Mouse (Mus musculus) liver, adult 2 months (tissue): ENCODE data around the gene Kmt2a. TPM values are rescaled to one million over a fixed set of nuclear protein-coding genes. Genes with fewer than 3 reads are reported as not detected.

Source experiments
- DNase-seq: peaks from one replicate; pipeline ENCODE4 v3.0.0-alpha.2; 2011; ENCODE audit warnings: low read depth, low spot score; ENCODE audit errors: extremely low read depth
- H3K27ac ChIP-seq: fragments of 200-500 bp; replicated peaks from 2 replicates; pipeline ENCODE4 v1.5.1; 2012; ENCODE audit warnings: low read depth, mild to moderate bottlenecking, control low read depth, inconsistent platforms, low read length; ENCODE audit not compliant: insufficient read depth
- H3K27me3 ChIP-seq: fragments of 200-500 bp; 2 replicates; pipeline ENCODE4 v1.6.1; 2012; ENCODE audit warnings: mild to moderate bottlenecking, moderate library complexity, low read length, inconsistent platforms; ENCODE audit not compliant: control insufficient read depth, insufficient read depth
- H3K36me3 ChIP-seq: fragments of 200-500 bp; 2 replicates; pipeline ENCODE4 v1.6.1; 2012; ENCODE audit warnings: low read length, inconsistent platforms; ENCODE audit not compliant: control insufficient read depth, insufficient read depth
- H3K4me1 ChIP-seq: fragments of 200-500 bp; 2 replicates; pipeline ENCODE4 v1.6.1; 2011; ENCODE audit warnings: low read length; ENCODE audit not compliant: control insufficient read depth, insufficient read depth
- H3K4me3 ChIP-seq: fragments of 200-500 bp; 2 replicates; pipeline ENCODE4 v1.5.1; 2011; ENCODE audit warnings: low read depth, mild to moderate bottlenecking, control low read depth, low read length, moderate library complexity; ENCODE audit not compliant: insufficient read depth
- H3K79me2 ChIP-seq: fragments of 200-500 bp; 2 replicates; pipeline ENCODE4 v1.6.1; 2012; ENCODE audit warnings: inconsistent platforms, mild to moderate bottlenecking, low read length, moderate library complexity; ENCODE audit not compliant: control insufficient read depth, insufficient read depth
- H3K9ac ChIP-seq: fragments of 200-500 bp; 2 replicates; pipeline ENCODE4 v1.6.1; 2012; ENCODE audit warnings: low read depth, mild to moderate bottlenecking, control low read depth, inconsistent platforms, low read length
- CTCF ChIP-seq: fragments of 200-500 bp; IDR thresholded peaks from 2 replicates; pipeline ENCODE4 v1.5.1; 2011; ENCODE audit warnings: low read depth, low read length, control low read depth
- POLR2A ChIP-seq: fragments of 200-500 bp; IDR thresholded peaks from 2 replicates; pipeline ENCODE4 v1.6.1; 2011; ENCODE audit warnings: low read length, control low read depth; ENCODE audit not compliant: insufficient read depth; ENCODE audit errors: extremely low read depth
- WGBS: fragments of 180-500 bp; shearing (Covaris S2); methylation state at CpG from one replicate; pipeline ENCODE4 v1.1.7; 2018; 5-methylcytosine and 5-hydroxymethylcytosine counted together
- polyA plus RNA-seq: library from polyadenylated mRNA; depleted of rRNA; stranded (reverse); fragments of >200 nt; gene quantifications from 2 replicates; pipeline ENCODE4 v1.2.3, GENCODE M21; 2012
- total RNA-seq: library from RNA; depleted of rRNA; stranded (reverse); fragments of >200 nt; gene quantifications from 2 replicates; pipeline ENCODE4 v1.2.3, GENCODE M21; 2014

Kmt2a gene
- total and polyA plus RNA-seq, 2 experiments: 1.9 to 5.3 TPM

DNA sequence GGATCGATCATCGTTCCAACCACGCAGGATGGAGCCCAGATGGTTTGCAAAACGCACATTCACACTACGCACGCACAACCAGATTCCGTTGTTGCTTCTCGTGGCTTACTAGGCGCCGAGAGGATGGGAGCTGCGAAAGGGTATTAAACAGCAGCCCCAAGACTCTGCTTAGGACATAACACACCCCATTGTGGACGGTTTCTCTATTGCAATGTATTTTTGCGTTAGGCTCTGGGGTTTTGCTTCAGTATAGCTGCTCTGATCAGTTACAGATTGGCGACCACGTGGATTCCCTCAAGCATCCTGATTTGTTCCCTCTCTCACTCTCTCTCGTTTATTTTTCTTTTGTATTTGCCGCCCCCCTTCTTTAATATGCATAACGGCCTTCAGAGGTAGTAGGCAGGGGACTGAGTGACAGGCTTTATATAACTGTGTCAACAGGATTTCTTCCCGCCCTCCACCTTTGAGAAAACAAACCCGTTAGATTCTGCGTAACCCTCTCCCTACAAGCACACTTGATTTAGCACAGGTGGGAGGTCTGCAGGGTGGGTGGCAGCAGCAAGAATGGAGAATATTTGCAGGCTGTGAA lies 2.0 kb upstream of the Kmt2a start:
- 2% methylated on average over 21 of the region's 21 CpGs for whole genome bisulfite sequencing
- H3K9ac ChIP-seq: no peak overlapping the region

DNA sequence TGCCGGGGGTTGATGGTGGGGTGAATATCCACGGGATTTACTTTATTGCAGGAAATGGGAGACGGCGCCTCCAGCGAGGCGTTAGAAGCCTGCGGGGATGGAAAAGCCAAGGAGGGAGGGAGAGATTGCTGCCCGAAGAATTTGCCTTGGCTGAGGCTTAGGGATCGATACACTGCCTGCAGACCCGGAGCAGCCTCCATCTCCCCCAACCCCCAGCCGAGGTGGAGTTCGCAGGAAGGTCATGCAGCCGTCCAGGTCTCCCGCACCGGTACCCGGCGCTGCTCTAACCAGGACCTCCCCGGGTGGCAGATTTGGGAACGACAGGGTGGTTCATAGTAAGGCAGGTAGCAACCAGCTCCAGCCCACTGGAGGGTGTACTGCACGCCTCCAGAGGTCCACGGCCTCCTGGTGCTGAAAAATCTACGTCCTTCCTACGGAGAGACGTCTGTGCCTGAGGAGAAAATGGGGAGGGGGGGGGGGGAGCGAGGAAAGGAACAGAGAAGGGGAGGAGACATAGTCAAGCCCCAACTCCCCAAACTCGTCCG lies 1.4 kb upstream of the Kmt2a start:
- peaks cover 20% of the 10 kb centered on the region for H3K4me1 ChIP-seq
- H3K27ac ChIP-seq: no peak overlapping the region
- whole genome bisulfite sequencing: under 1% methylated on average over 26 of the region's 27 CpGs
- H3K9ac ChIP-seq: peak overlapping the region; percentile 70
- H3K79me2 ChIP-seq: peaks cover 28% of the 10 kb centered on the region
- no peaks in the 10 kb centered on the region for H3K36me3 ChIP-seq
- peak; percentile 31 for DNase-seq
- no peaks in the 10 kb centered on the region for H3K27me3 ChIP-seq
- peak overlapping the region; percentile 72 for H3K4me3 ChIP-seq
- TF ChIP-seq POLR2A (no peak), CTCF (peak; percentile 17; the same call in 1 of the 2 replicates)

More for the DNA sequence above, 2.0 kb upstream of the Kmt2a start:
- Histone ChIP-seq H3K36me3 (no peaks in the 10 kb centered on the region), H3K79me2 (peaks cover 22% of the 10 kb centered on the region), H3K4me3 (no peak overlapping the region), H3K27ac (no peak overlapping the region), H3K4me1 (peaks cover 20% of the 10 kb centered on the region), H3K27me3 (no peaks in the 10 kb centered on the region)
- TF ChIP-seq CTCF: no peak
- TF ChIP-seq POLR2A: no peak
- DNase-seq: no peak

DNA sequence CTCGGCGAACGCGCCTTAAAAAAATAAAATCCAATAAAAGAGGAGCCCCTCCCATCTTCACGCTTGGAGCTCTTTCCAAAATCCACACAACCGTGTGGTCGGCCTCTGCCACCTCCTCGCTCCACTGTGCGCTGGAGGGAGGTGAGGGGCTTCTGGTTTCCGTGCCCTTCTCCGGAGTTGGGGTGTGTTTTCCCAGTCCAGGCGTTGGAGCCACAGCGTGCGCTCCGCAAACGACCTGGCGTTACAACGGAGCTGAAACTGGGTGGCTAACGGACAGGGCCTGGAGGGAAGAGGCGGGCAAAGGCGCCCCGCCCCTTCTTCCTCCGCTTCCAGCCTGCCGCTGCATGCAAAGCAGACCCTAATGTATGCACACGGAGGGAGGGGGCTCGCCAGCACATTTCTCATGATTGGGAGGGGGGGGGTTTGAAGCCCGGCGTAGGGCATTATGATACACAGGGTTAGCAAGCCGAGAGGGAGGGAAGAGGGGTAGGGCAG lies 892 bp upstream of the Kmt2a start:
- Histone ChIP-seq H3K4me1 (peaks cover 20% of the 10 kb centered on the region), H3K4me3 (peak overlapping the region; percentile 72), H3K27me3 (no peaks in the 10 kb centered on the region), H3K27ac (peak overlapping the region; percentile 88), H3K79me2 (peaks cover 33% of the 10 kb centered on the region), H3K36me3 (no peaks in the 10 kb centered on the region), H3K9ac (peak overlapping the region; percentile 70)
- WGBS: under 1% methylated on average over 29 of the region's 29 CpGs
- DNase-seq: peak; percentile 65
- TF ChIP-seq CTCF (no peak), POLR2A (peak; percentile 63)

DNA sequence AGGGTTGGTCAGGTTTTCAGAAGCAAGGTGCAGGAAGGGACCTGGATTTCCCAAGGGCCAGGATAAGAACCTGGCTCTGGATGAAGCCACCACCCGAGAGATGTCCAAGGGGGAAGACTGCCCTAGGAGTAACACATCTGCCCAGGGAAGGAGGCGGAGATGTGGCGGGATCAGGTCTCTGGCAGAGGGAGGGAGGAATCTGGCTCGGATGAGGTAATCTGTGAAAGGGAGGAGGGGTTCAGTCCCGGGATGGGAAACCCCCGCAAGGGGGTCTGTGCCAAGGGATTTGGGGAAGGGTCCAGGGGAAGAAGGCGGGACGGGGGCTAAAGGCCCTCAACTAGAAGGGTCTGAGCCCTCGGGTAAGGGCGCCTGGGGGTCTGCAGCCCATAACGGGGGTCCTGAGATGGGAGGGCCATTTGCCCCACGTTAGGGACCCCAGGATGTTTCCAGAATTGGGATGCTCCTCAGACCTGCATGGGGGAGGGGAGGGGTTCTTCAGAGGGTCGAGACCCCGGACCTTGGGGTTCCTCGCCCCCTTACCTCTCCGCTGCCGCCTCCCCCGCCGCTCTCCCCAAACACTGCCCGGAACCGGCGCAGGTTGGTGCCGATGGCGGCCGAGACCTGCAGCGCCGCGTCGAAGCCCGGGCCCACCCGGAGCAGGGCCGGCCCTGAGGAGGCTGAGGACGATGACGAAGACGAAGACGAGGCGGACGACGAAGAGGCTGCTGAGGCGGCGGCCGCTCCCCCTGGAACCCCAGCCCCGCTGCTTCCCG lies 601 bp downstream of the Kmt2a start:
- Histone ChIP-seq H3K9ac (peak overlapping the region; percentile 99), H3K4me1 (peaks cover 20% of the 10 kb centered on the region), H3K27me3 (no peaks in the 10 kb centered on the region), H3K27ac (peak overlapping the region; percentile 52), H3K36me3 (no peaks in the 10 kb centered on the region), H3K4me3 (peak overlapping the region; percentile 100), H3K79me2 (peaks cover 35% of the 10 kb centered on the region)
- no peak for TF ChIP-seq POLR2A
- TF ChIP-seq CTCF: no peak
- DNase-seq: no peak
- WGBS: under 1% methylated on average over 44 of the region's 44 CpGs

DNA sequence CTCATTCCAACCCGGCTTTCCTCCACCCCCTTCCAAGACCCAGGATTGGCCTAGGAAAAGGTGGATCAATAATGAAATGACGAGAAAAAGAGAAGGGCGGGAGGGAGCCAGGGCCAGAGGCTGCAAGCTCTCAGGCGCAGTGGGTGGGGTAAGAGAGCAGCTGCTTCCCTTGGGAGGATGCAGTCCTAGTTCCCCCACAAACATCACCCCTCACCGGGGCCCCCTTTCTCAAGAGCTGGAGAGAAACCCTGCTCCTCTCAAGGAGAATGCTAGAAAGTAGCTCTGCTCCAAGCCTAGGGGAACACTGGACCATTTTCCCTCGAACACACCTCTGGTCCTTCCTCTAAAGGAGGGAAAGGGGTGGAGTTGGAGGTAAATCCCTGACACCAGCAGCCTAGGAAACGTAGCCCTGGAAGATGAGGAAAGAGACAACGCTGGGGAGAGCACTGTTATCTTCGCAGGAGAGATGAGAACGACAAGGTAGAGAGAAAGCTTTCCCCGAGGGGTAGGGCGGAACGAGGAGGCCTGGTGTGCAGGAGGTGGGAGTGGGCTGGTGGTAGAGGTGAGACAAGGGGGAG lies 1.3 kb downstream of the Kmt2a start:
- Histone ChIP-seq H3K27me3 (no peaks in the 10 kb centered on the region), H3K9ac (peak overlapping the region; percentile 99), H3K4me3 (peak overlapping the region; percentile 100), H3K4me1 (peaks cover 20% of the 10 kb centered on the region), H3K36me3 (no peaks in the 10 kb centered on the region), H3K79me2 (peaks cover 35% of the 10 kb centered on the region), H3K27ac (no peak overlapping the region)
- 2% methylated on average over 13 of the region's 13 CpGs for WGBS
- DNase-seq: peak; percentile 56
- TF ChIP-seq CTCF (no peak), POLR2A (no peak)
